Mouse (Mus musculus): ENCODE measurements at regions not wholly inside any gene's neighbourhood (a gene's known extent, or its start where the extent isn't known, plus 50 kb on each side); places are given as distances from the start of the nearest gene placed in this dataset.

GRCm38 (mm10) chr6:50766442-50766915 lies 112.2 kb upstream of the Npvf start:
- TF ChIP-seq POLR2A (IDR thresholded peaks at IDR 0.05; ENCODE audit: insufficient read depth, low read depth, low read length): no peak
- no peak for TF ChIP-seq CTCF (IDR thresholded peaks at IDR 0.05; ENCODE audit: insufficient read depth, low read depth, low read length)
